Mouse (Mus musculus) right cerebral cortex, postnatal 14 days (tissue): ENCODE data around the gene Mafb.

Experiments
- DNase-seq: peaks from one replicate; pipeline ENCODE4 v3.0.0; 2022

Mafb gene

GRCm38 (mm10) chr2:160321829-160322228 is 45.0 kb downstream of the Mafb start:
- no peak for DNase-seq

- no peak for DNase-seq
These were observed 48.6 kb downstream of the Mafb start for GRCm38 (mm10) chr2:160318255-160318654.
